Mouse (Mus musculus): ENCODE results near the gene Krtap13. TPM values are rescaled to one million over a fixed set of nuclear protein-coding genes. Genes with fewer than 3 reads are reported as not detected.
A peak's percentile ranks its signal among the peaks of the same experiment; 100 is the strongest.
"Not testable (repeated sequence)": the region's sequence is repeated elsewhere in the genome, so short reads cannot be mapped to it uniquely, and the experiment has no call there.

Gene Krtap13
- not detected in 2 replicates for polyA plus RNA-seq (2015; fragmentation: Nextera tagmentation; extraction: Ambion mirVana)

DNA sequence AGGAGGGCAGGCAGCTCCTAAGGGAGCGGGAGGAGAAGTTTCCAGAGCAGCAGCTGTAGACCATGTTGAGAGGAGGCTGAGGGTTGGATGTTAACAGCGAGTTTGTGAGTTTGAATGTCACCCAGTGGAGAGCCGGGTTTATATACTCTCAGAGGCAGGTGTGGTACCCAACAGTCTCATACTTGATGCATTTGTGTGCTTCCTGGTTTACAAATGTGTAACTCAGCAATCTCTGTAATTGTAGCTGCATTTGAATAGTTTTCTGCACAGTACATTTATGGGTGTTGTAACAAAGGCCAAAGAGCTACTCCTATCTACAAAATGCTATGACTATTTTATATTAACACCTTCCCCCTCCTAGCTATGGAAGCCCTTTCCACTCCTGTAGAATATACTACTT, at the start of gene Krtap13:
Gene Krtap13 (minus strand): TSS at position 101 of the 400 bp plus-strand sequence.
- not testable (repeated sequence) for H3K4me2 ChIP-seq (ENCODE audit: low read length); H3K4me3 ChIP-seq (ENCODE audit: low read length); H3K9me3 ChIP-seq (ENCODE audit: control insufficient read depth, low read length); H3K9ac ChIP-seq (ENCODE audit: low read depth, low read length); H3K27me3 ChIP-seq (replicated peaks; ENCODE audit: control insufficient read depth, insufficient read depth, low read length); H3K4me1 ChIP-seq (ENCODE audit: control insufficient read depth, insufficient read depth, low read depth, low read length); H3K36me3 ChIP-seq (ENCODE audit: control insufficient read depth, insufficient read depth, low read length); ATAC-seq; H3K27ac ChIP-seq (ENCODE audit: low read depth, low read length)
- 91% methylated on average over 3 of the region's 3 CpGs for WGBS

DNA sequence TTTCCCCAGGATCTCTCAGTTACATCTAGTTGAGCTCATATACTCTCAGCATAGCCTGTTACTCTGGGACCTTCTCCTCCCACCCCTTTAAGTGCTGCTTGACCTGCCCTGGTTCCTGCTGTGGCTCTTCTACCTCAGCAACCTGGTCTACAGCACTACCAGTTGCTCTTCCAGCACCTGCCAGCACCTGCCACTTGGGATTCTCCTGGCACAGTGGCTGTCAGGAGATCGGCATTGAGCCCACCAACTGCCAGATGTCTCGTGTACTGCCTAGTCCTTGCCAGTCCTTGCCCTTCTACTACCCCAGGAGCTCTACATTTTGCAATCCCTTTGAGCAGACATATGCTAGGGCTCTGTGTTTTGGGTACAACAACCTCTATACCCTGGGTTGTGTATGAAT, 35.4 kb upstream of the Krtap13 start:
- no peak overlapping the region for H3K27ac ChIP-seq (ENCODE audit: low read depth, low read length)
- WGBS: 76% methylated on average over 2 of the region's 2 CpGs
- H3K4me3 ChIP-seq (ENCODE audit: low read length): no peak overlapping the region
- H3K9me3 ChIP-seq (ENCODE audit: control insufficient read depth, low read length): no peaks in the 10 kb centered on the region
- ATAC-seq: no peak
- H3K36me3 ChIP-seq (ENCODE audit: control insufficient read depth, insufficient read depth, low read length): no peaks in the 10 kb centered on the region
- H3K9ac ChIP-seq (ENCODE audit: low read depth, low read length): no peak overlapping the region
- no peaks in the 10 kb centered on the region for H3K27me3 ChIP-seq (replicated peaks; ENCODE audit: control insufficient read depth, insufficient read depth, low read length)
- no peaks in the 10 kb centered on the region for H3K4me1 ChIP-seq (ENCODE audit: control insufficient read depth, insufficient read depth, low read depth, low read length)
- no peak overlapping the region for H3K4me2 ChIP-seq (ENCODE audit: low read length)

DNA sequence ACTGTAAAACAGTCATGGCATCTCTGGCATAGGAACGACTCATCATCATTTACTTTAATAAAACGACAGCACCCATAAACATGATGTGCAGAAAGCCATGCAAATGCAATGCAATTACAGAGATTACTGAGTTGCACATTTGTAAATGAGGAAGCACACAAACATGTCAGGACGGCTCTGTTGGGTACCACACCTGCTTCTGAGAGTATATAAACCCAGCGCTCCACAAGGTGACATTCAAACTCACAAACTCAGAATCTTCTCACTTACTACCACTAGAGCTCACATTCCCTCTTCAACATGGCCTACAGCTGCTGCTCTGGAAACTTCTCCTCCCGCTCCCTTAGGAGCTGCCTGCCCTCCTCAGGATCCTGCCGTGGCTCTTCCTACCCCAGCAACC, 26.2 kb upstream of the Krtap13 start, which contains the start of gene Gm5965:
Gene Gm5965 (plus strand): TSS at position 301 of the 400 bp plus-strand sequence.
- Histone ChIP-seq H3K4me2 (ENCODE audit: low read length) (no peak within 1 kb of the TSS), H3K27ac (ENCODE audit: low read depth, low read length) (no peak within 1 kb of the TSS), H3K4me1 (ENCODE audit: control insufficient read depth, insufficient read depth, low read depth, low read length) (no peaks in the 10 kb centered on the region), H3K9me3 (ENCODE audit: control insufficient read depth, low read length) (no peaks in the 10 kb centered on the region), H3K4me3 (ENCODE audit: low read length) (no peak within 1 kb of the TSS), H3K27me3 (replicated peaks; ENCODE audit: control insufficient read depth, insufficient read depth, low read length) (no peaks in the 10 kb centered on the region), H3K9ac (ENCODE audit: low read depth, low read length) (no peak within 1 kb of the TSS), H3K36me3 (ENCODE audit: control insufficient read depth, insufficient read depth, low read length) (no peaks in the 10 kb centered on the region)
- no peak for ATAC-seq
- 93% methylated on average over 5 of the region's 6 CpGs for WGBS

GRCm38 (mm10) chr16:88774106-88774505, 22.7 kb upstream of the Krtap13 start, which contains the start of gene 2310057N15Rik:
Gene 2310057N15Rik, minus strand, starts transcription at chr16:88774206.
- Histone ChIP-seq H3K4me3 (ENCODE audit: low read length) (no peak within 1 kb of the TSS), H3K9me3 (ENCODE audit: control insufficient read depth, low read length) (no peaks in the 10 kb centered on the region), H3K36me3 (ENCODE audit: control insufficient read depth, insufficient read depth, low read length) (no peaks in the 10 kb centered on the region), H3K27me3 (replicated peaks; ENCODE audit: control insufficient read depth, insufficient read depth, low read length) (no peaks in the 10 kb centered on the region), H3K4me1 (ENCODE audit: control insufficient read depth, insufficient read depth, low read depth, low read length) (no peaks in the 10 kb centered on the region), H3K27ac (ENCODE audit: low read depth, low read length) (no peak within 1 kb of the TSS), H3K4me2 (ENCODE audit: low read length) (no peak within 1 kb of the TSS), H3K9ac (ENCODE audit: low read depth, low read length) (no peak within 1 kb of the TSS)
- 86% methylated on average over 2 of the region's 2 CpGs for WGBS
- ATAC-seq: no peak

GRCm38 (mm10) chr16:88758547-88758946, 7.1 kb upstream of the Krtap13 start, which contains the start of gene 2310034C09Rik:
Gene 2310034C09Rik, plus strand, starts transcription at chr16:88758847.
- not testable (repeated sequence) for H3K9ac ChIP-seq (ENCODE audit: low read depth, low read length); H3K9me3 ChIP-seq (ENCODE audit: control insufficient read depth, low read length); ATAC-seq; H3K27ac ChIP-seq (ENCODE audit: low read depth, low read length); H3K4me1 ChIP-seq (ENCODE audit: control insufficient read depth, insufficient read depth, low read depth, low read length); H3K4me2 ChIP-seq (ENCODE audit: low read length); H3K27me3 ChIP-seq (replicated peaks; ENCODE audit: control insufficient read depth, insufficient read depth, low read length); H3K4me3 ChIP-seq (ENCODE audit: low read length); H3K36me3 ChIP-seq (ENCODE audit: control insufficient read depth, insufficient read depth, low read length)
- 97% methylated on average over 3 of the region's 3 CpGs for WGBS

GRCm38 (mm10) chr16:88747943-88748342, 3.5 kb downstream of the Krtap13 start:
- H3K27me3 ChIP-seq (replicated peaks; ENCODE audit: control insufficient read depth, insufficient read depth, low read length): no peaks in the 10 kb centered on the region
- no peak overlapping the region for H3K9ac ChIP-seq (ENCODE audit: low read depth, low read length)
- H3K36me3 ChIP-seq (ENCODE audit: control insufficient read depth, insufficient read depth, low read length): no peaks in the 10 kb centered on the region
- no peak overlapping the region for H3K4me3 ChIP-seq (ENCODE audit: low read length)
- WGBS: 58% methylated on average over 4 of the region's 4 CpGs
- H3K4me2 ChIP-seq (ENCODE audit: low read length): no peak overlapping the region
- ATAC-seq: no peak
- H3K4me1 ChIP-seq (ENCODE audit: control insufficient read depth, insufficient read depth, low read depth, low read length): no peaks in the 10 kb centered on the region
- no peak overlapping the region for H3K27ac ChIP-seq (ENCODE audit: low read depth, low read length)
- no peaks in the 10 kb centered on the region for H3K9me3 ChIP-seq (ENCODE audit: control insufficient read depth, low read length)

GRCm38 (mm10) chr16:88744750-88745340, 6.6 kb downstream of the Krtap13 start:
- Histone ChIP-seq H3K4me1 (ENCODE audit: control insufficient read depth, insufficient read depth, low read depth, low read length) (no peaks in the 10 kb centered on the region), H3K9me3 (ENCODE audit: control insufficient read depth, low read length) (no peaks in the 10 kb centered on the region), H3K9ac (ENCODE audit: low read depth, low read length) (no peak overlapping the region), H3K4me2 (ENCODE audit: low read length) (no peak overlapping the region), H3K36me3 (ENCODE audit: control insufficient read depth, insufficient read depth, low read length) (no peaks in the 10 kb centered on the region), H3K4me3 (ENCODE audit: low read length) (no peak overlapping the region), H3K27me3 (replicated peaks; ENCODE audit: control insufficient read depth, insufficient read depth, low read length) (no peaks in the 10 kb centered on the region), H3K27ac (ENCODE audit: low read depth, low read length) (no peak overlapping the region)
- 76% methylated on average over 4 of the region's 4 CpGs for WGBS
- ATAC-seq: no peak

DNA sequence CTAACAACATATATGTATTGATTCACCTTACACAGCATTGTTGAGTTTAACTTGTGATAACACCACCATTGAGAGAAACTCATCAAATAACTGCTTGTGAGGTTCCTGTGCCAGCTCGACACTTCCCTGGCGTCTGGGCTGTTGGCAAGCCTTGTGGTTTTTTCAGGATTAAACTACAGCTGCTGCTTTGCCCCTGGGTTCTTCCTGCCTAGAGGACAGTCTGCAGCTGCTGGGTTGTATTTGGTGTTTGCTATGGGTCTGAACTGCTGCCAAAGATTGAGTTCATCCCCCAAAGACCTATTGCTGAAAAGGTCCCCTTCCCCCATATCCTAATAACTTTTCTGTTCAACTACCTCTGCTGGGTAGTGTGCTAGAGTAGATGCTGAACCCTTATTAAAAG, 16.0 kb downstream of the Krtap13 start:
- no peaks in the 10 kb centered on the region for H3K9me3 ChIP-seq (ENCODE audit: control insufficient read depth, low read length)
- H3K4me3 ChIP-seq (ENCODE audit: low read length): no peak overlapping the region
- no peak overlapping the region for H3K9ac ChIP-seq (ENCODE audit: low read depth, low read length)
- no peaks in the 10 kb centered on the region for H3K27me3 ChIP-seq (replicated peaks; ENCODE audit: control insufficient read depth, insufficient read depth, low read length)
- no peak overlapping the region for H3K4me2 ChIP-seq (ENCODE audit: low read length)
- peak; percentile 58; the same call in 1 of the 2 replicates for ATAC-seq
- H3K36me3 ChIP-seq (ENCODE audit: control insufficient read depth, insufficient read depth, low read length): no peaks in the 10 kb centered on the region
- H3K4me1 ChIP-seq (ENCODE audit: control insufficient read depth, insufficient read depth, low read depth, low read length): no peaks in the 10 kb centered on the region
- WGBS: 70% methylated on average over 2 of the region's 2 CpGs
- no peak overlapping the region for H3K27ac ChIP-seq (ENCODE audit: low read depth, low read length)

DNA sequence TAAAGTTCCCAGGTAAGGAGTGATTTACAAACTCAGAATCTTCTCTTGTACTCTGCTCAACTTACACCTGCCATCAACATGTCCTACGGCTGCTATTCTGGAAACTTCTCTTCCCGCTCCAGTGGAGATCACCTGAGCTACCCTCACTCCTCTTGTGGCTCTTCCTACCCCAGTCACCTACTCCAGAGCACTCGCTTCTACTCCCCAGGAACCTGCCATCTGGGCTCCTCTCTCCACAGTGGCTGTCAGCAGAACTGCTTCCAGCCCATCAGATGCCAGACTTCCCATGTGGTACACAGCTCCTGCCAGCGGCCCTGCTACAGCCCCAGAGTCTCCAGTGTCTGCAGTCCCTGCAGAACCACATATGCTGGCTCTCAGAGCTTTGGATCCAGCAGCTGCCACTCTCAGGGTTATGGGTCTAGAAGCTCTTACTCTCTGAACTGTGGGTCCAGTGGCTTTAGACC, 22.6 kb downstream of the Krtap13 start, which contains the start of gene Krtap13-1:
Gene Krtap13-1 (plus strand): TSS at position 51 of the 464 bp plus-strand sequence.
- WGBS: 72% methylated on average over 4 of the region's 4 CpGs
- no peaks in the 10 kb centered on the region for H3K4me1 ChIP-seq (ENCODE audit: control insufficient read depth, insufficient read depth, low read depth, low read length)
- H3K4me2 ChIP-seq (ENCODE audit: low read length): no peak within 1 kb of the TSS
- no peaks in the 10 kb centered on the region for H3K27me3 ChIP-seq (replicated peaks; ENCODE audit: control insufficient read depth, insufficient read depth, low read length)
- H3K36me3 ChIP-seq (ENCODE audit: control insufficient read depth, insufficient read depth, low read length): no peaks in the 10 kb centered on the region
- H3K9me3 ChIP-seq (ENCODE audit: control insufficient read depth, low read length): no peaks in the 10 kb centered on the region
- peak; percentile 61; the same call in 1 of the 2 replicates for ATAC-seq
- no peak within 1 kb of the TSS for H3K27ac ChIP-seq (ENCODE audit: low read depth, low read length)
- H3K4me3 ChIP-seq (ENCODE audit: low read length): no peak within 1 kb of the TSS
- no peak within 1 kb of the TSS for H3K9ac ChIP-seq (ENCODE audit: low read depth, low read length)
